Comparison of ENCODE assay signal across 10 mouse cellular contexts in genomic region chr4:137183181-137183850, GRCm38 (mm10).
DNase-seq lines count a peak whose midpoint lies in the region; ATAC-seq lines count a peak whose summit lies in the region.
"Had no signal": no experiment of that assay in that cellular context is flagged by ENCODE, and none has a peak within 500 bp of the region (broad histone marks: within the 10 kb centered on the region; RNA-seq: fewer than 3 reads in every experiment).

No protein-coding gene starts in this region.

- no peak for DNase-seq in kidney, adult 11 months
- DNase-seq in kidney, postnatal 4 days, result peak; percentile 41 to 55
- DNase-seq in lung, postnatal 25 days (ENCODE audit: low spot score), result peak; percentile 44
- DNase-seq in thymus, postnatal 4 days, result no peak
- no peak for DNase-seq in urinary bladder, postnatal 25 days (ENCODE audit: low spot score)
- no peak for DNase-seq in left cerebral cortex, adult 9 months (ENCODE audit: low spot score in 2 of 2)
- DNase-seq: forebrain, postnatal 0 days; right cerebral cortex, postnatal 25 days had no signal

- H3K4me2 ChIP-seq in kidney, embryonic 15.5 days, result no peak overlapping the region
- no peak overlapping the region for H3K4me2 ChIP-seq in intestine, embryonic 16.5 days (ENCODE audit: low read depth, low read length)

- no peak overlapping the region for H3K4me3 ChIP-seq in kidney, embryonic 15.5 days (replicated peaks)
- H3K4me3 ChIP-seq in intestine, embryonic 16.5 days (ENCODE audit: low read length), result no peak overlapping the region

- no peaks in the 10 kb centered on the region for H3K36me3 ChIP-seq in kidney, embryonic 15.5 days
- H3K36me3 ChIP-seq in intestine, embryonic 16.5 days (ENCODE audit: control insufficient read depth, insufficient read depth, low read length), result no peaks in the 10 kb centered on the region

- 34% methylated on average over 10 of the region's 10 CpGs for WGBS in kidney, embryonic 15.5 days
- WGBS in intestine, embryonic 16.5 days, result 49% methylated on average over 10 of the region's 10 CpGs

- peaks cover 58% of the 10 kb centered on the region for H3K4me1 ChIP-seq in kidney, embryonic 15.5 days
- H3K4me1 ChIP-seq in intestine, embryonic 16.5 days (ENCODE audit: control insufficient read depth, insufficient read depth, low read length), result peaks cover 17% of the 10 kb centered on the region; the same call in 1 of the 2 replicates

- H3K27me3 ChIP-seq in kidney, embryonic 15.5 days, result no peaks in the 10 kb centered on the region
- H3K27me3 ChIP-seq in intestine, embryonic 16.5 days (replicated peaks; ENCODE audit: control insufficient read depth, insufficient read depth, low read length), result no peaks in the 10 kb centered on the region

- ATAC-seq in kidney, embryonic 15.5 days (replicated peaks; ENCODE audit: low FRiP score), result peak; percentile 47
- peak; percentile 59; the same call in 1 of the 2 replicates for ATAC-seq in intestine, embryonic 16.5 days
- ATAC-seq: forebrain, postnatal 0 days had no signal

- no peaks in the 10 kb centered on the region for H3K9me3 ChIP-seq in kidney, embryonic 15.5 days (replicated peaks)
- no peaks in the 10 kb centered on the region for H3K9me3 ChIP-seq in intestine, embryonic 16.5 days (ENCODE audit: control insufficient read depth, low read length)

- H3K9ac ChIP-seq in kidney, embryonic 15.5 days, result no peak overlapping the region
- no peak overlapping the region for H3K9ac ChIP-seq in intestine, embryonic 16.5 days (ENCODE audit: low read depth, low read length)
- H3K9ac ChIP-seq: forebrain, postnatal 0 days had no signal

- peak overlapping the region; percentile 61 for H3K27ac ChIP-seq in kidney, embryonic 15.5 days
- peak overlapping the region; percentile 58 for H3K27ac ChIP-seq in intestine, embryonic 16.5 days (ENCODE audit: low read length)

Comparison
In these comparisons a context has a peak if more than half of its experiments do, and no peak if none do; other contexts are left out.
1. DNase-seq: peak in kidney, postnatal 4 days (2 of 2) and lung, postnatal 25 days (single experiment); none in kidney, adult 11 months (single experiment), thymus, postnatal 4 days (single experiment), urinary bladder, postnatal 25 days (single experiment) and left cerebral cortex, adult 9 months (0 of 2).